Mouse (Mus musculus) olfactory bulb, adult 2 months (tissue): ENCODE data around the gene Tmprss3.

ENCODE experiments used
- CTCF ChIP-seq: fragments of 200-500 bp; IDR thresholded peaks from 2 replicates; pipeline ENCODE4 v1.5.1; 2012; ENCODE audit warnings: low read depth, mild to moderate bottlenecking, low read length, moderate library complexity; ENCODE audit not compliant: insufficient read depth
- POLR2A ChIP-seq: fragments of 200-500 bp; IDR thresholded peaks from 2 replicates; pipeline ENCODE4 v1.6.1; 2012; ENCODE audit warnings: mild to moderate bottlenecking, low read depth, low read length, moderate library complexity; ENCODE audit not compliant: insufficient read depth

- no peak for TF ChIP-seq POLR2A
- no peak for TF ChIP-seq CTCF
Observed at GRCm38 (mm10) chr17:31238234-31239020, 39.6 kb upstream of the Tmprss3 start.
